Mouse (Mus musculus) neural tube, embryonic 15.5 days (tissue): ENCODE data around the gene Tsx. TPM values are rescaled to one million over a fixed set of nuclear protein-coding genes. Genes with fewer than 3 reads are reported as not detected.
"Not testable (repeated sequence)": the region's sequence is repeated elsewhere in the genome, so short reads cannot be mapped to it uniquely, and the experiment has no call there.

Experiments used
- ATAC-seq: fragments of 200-750 bp; cut with Nextera tagmentation; 2 replicates; pipeline ENCODE4 v1.8.0; 2017; ENCODE audit warnings: mild to moderate bottlenecking, moderate TSS enrichment, moderate library complexity; ENCODE audit not compliant: low FRiP score
- H3K27ac ChIP-seq: fragments of 300-500 bp; sonication (generic); replicated peaks from 2 replicates; pipeline ENCODE4 v1.5.1; 2015; ENCODE audit warnings: mild to moderate bottlenecking, inconsistent platforms
- H3K27me3 ChIP-seq: fragments of 300-500 bp; sonication (generic); replicated peaks from 2 replicates; pipeline ENCODE4 v1.6.1; 2015; ENCODE audit warnings: inconsistent platforms
- H3K36me3 ChIP-seq: fragments of 300-500 bp; sonication (generic); 2 replicates; pipeline ENCODE4 v1.6.1; 2015; ENCODE audit warnings: inconsistent platforms
- H3K4me1 ChIP-seq: fragments of 300-500 bp; sonication (generic); 2 replicates; pipeline ENCODE4 v1.6.1; 2015; ENCODE audit warnings: inconsistent platforms
- H3K4me2 ChIP-seq: fragments of 300-500 bp; sonication (generic); 2 replicates; pipeline ENCODE4 v1.6.1; 2015; ENCODE audit warnings: inconsistent platforms, mild to moderate bottlenecking, moderate library complexity
- H3K4me3 ChIP-seq: fragments of 300-500 bp; sonication (generic); replicated peaks from 2 replicates; pipeline ENCODE4 v1.5.1; 2015; ENCODE audit warnings: mild to moderate bottlenecking, inconsistent platforms
- H3K9ac ChIP-seq: fragments of 300-500 bp; sonication (generic); replicated peaks from 2 replicates; pipeline ENCODE4 v1.6.1; 2015; ENCODE audit warnings: mild to moderate bottlenecking, inconsistent platforms
- H3K9me3 ChIP-seq: fragments of 300-500 bp; sonication (generic); replicated peaks from 2 replicates; pipeline ENCODE4 v1.6.1; 2016; ENCODE audit warnings: inconsistent platforms
- WGBS: fragments of 180-500 bp; shearing (Covaris S2); methylation state at CpG from one replicate; pipeline ENCODE4 v1.1.7; 2015; ENCODE audit warnings: mixed read lengths; 5-methylcytosine and 5-hydroxymethylcytosine counted together
- polyA plus RNA-seq: library from polyadenylated mRNA; unstranded; fragments of >200 nt; fragmentation: Nextera tagmentation; extraction: Ambion mirVana; gene quantifications from 2 replicates; pipeline ENCODE4 v1.2.1, GENCODE M21; 2015

Gene Tsx
- polyA plus RNA-seq, 1 experiment from 2014 or later, result 0.26 TPM

DNA sequence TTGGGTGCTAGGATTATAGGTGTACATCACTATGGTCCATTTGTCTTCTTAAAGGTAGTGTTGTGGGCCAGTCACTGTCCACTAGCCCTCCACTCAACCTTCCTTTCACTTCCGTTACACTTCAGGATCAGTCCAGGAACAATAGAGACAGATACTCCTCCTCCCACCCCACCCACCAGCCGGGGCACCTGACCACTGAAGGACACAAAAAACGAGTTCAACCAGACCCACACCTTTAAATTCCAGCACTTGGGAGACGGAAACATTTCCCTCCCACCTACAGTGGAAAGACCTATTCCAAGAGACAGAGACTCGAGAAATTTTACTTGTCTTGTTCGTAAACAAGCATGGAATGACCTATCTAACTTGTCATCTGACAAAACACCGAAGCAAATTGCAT, 18.0 kb downstream of the Tsx start:
- ATAC-seq, result no peak
- H3K4me2 ChIP-seq, result no peak overlapping the region
- no peaks in the 10 kb centered on the region for H3K4me1 ChIP-seq
- no peak overlapping the region for H3K4me3 ChIP-seq
- H3K27ac ChIP-seq, result no peak overlapping the region
- 80% methylated on average over 7 of the region's 7 CpGs for WGBS
- no peaks in the 10 kb centered on the region for H3K36me3 ChIP-seq
- no peaks in the 10 kb centered on the region for H3K9me3 ChIP-seq
- peaks cover 29% of the 10 kb centered on the region for H3K27me3 ChIP-seq
- H3K9ac ChIP-seq, result no peak overlapping the region

DNA sequence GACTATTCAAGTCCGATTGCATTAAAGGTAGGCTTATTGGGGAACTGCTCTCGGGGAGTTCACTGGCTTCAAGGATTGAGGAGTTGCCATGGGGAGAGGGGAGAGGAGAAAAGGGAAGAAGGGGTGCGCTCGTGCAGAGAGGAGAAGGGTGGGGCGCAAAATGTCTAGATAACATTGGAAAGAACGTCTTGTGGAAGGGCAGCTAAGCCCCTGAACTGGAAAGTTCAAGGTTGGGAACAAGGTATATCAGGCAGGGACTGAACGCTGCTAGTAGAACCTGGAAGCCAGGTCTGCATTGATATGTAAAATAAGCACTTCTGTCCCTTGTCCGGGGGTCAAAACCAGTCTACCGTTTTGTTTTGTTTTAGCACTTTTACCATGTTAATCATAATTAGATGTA, 23.8 kb downstream of the Tsx start:
- no peak for ATAC-seq
- Histone ChIP-seq H3K27me3 (peaks cover 33% of the 10 kb centered on the region), H3K4me3 (no peak overlapping the region), H3K4me2 (no peak overlapping the region), H3K4me1 (no peaks in the 10 kb centered on the region), H3K9ac (no peak overlapping the region), H3K36me3 (no peaks in the 10 kb centered on the region), H3K9me3 (no peaks in the 10 kb centered on the region), H3K27ac (no peak overlapping the region)
- 23% methylated on average over 9 of the region's 9 CpGs for WGBS

DNA sequence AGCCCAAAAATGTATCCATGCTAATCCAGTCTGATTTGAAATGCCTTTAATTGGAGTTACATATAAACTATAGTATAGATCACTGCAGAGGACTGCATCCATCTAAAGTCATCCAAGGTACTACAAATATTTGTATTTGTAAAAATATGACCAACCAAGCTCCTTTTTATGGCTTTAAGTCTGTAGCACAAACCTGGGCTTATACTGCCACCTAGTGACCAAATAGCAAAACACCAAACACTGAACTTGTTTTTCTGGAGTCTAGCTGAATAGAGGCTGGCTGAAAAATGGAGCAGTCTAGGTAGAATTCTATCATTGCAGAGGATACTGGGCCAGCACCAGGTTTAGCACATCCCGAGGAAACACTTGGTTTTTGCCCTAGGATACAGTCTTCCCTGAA, 26.5 kb downstream of the Tsx start:
- WGBS, result 4% methylated on average over 1 of the region's 1 CpGs
- H3K4me2 ChIP-seq, result no peak overlapping the region
- H3K4me3 ChIP-seq, result no peak overlapping the region
- no peaks in the 10 kb centered on the region for H3K36me3 ChIP-seq
- no peaks in the 10 kb centered on the region for H3K9me3 ChIP-seq
- ATAC-seq, result no peak
- H3K9ac ChIP-seq, result no peak overlapping the region
- H3K4me1 ChIP-seq, result no peaks in the 10 kb centered on the region
- no peak overlapping the region for H3K27ac ChIP-seq
- peaks cover 42% of the 10 kb centered on the region for H3K27me3 ChIP-seq

DNA sequence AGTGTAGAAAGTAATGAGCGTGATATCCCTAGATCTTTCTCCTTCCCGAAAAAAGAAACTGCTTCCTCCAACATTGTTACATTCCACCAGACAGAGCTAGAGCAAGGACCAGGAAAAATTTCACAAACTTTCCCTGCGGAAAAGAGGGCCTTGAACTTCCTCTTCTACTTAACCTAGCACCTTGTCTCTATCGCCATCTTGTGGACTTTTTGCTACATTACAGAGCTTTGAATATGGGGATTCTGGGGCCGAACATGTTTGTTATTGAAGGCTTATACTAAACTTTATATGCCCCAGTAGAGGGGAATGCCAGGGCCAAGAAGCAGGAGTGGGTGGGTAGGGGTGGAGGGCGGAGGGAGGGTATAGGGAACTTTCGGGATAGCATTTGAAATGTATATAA, 29.5 kb downstream of the Tsx start:
- no peak overlapping the region for H3K4me2 ChIP-seq
- no peak overlapping the region for H3K4me3 ChIP-seq
- H3K9ac ChIP-seq, result no peak overlapping the region
- peaks cover 7% of the 10 kb centered on the region; the same call in 1 of the 2 replicates for H3K4me1 ChIP-seq
- ATAC-seq, result no peak
- H3K27me3 ChIP-seq, result peaks cover 41% of the 10 kb centered on the region
- no peaks in the 10 kb centered on the region for H3K9me3 ChIP-seq
- WGBS, result 39% methylated on average over 7 of the region's 7 CpGs
- H3K27ac ChIP-seq, result no peak overlapping the region
- H3K36me3 ChIP-seq, result no peaks in the 10 kb centered on the region

DNA sequence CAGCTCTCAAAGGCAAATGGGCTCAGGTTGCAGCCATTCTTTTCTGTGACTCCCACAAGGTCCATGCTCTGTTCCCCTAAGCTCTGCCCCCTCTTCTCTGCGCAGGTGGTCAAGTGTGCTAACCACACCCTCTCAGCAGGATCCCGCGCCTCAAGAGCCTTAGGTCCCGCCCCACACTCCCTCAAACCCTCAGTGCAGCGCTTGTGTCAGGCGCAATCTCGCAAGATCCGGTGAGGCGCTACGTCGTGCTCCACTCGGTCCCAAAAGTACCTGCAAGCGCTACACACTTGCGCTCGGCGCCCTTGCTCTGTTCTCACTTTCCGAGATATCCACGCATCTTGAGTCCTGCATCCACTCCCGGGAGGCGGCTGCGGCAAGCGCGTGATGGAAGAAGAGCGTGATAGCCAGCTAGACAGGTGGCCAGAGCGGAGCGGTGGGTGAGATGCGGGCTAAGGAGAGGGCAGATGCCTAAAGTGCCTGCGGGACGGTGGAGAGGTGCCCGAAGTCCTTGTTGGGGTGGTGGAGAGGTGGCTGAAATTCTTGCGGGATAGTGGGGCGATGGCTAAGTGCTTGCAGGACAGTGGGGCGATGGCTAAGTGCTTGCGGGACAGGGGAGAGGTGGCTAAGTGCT, 33.4 kb downstream of the Tsx start:
- Histone ChIP-seq H3K9ac (peak overlapping the region; percentile 34; the same call in 1 of the 2 replicates), H3K27ac (no peak overlapping the region), H3K36me3 (no peaks in the 10 kb centered on the region), H3K27me3 (peaks cover 35% of the 10 kb centered on the region), H3K4me3 (peak overlapping the region; percentile 40), H3K4me1 (peaks cover 7% of the 10 kb centered on the region; the same call in 1 of the 2 replicates), H3K9me3 (no peaks in the 10 kb centered on the region), H3K4me2 (peak overlapping the region; percentile 81)
- 8% methylated on average over 34 of the region's 34 CpGs for WGBS
- ATAC-seq, result no peak; the same call in 1 of the 2 replicates

DNA sequence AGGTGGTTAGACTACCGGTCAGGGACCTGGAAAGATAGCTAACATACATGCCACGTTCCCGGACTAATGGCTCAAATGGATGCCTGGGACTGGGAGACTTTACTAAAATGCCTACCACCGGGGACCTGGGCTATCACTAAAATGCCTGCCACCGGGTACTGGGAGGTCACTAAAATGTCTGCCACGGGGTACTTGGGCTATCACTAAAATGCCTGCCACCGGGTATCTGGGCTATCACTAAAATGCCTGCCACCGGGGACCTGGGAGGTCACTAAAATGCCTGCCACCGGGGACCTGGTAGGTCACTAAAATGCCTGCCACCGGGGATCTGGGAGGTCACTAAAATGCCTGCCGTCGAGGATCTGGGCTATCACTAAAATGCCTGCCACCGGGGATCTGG, 34.2 kb downstream of the Tsx start:
- H3K4me3 ChIP-seq, result peak overlapping the region; percentile 40
- peak overlapping the region; percentile 81 for H3K4me2 ChIP-seq
- 46% methylated on average over 10 of the region's 13 CpGs for WGBS

DNA sequence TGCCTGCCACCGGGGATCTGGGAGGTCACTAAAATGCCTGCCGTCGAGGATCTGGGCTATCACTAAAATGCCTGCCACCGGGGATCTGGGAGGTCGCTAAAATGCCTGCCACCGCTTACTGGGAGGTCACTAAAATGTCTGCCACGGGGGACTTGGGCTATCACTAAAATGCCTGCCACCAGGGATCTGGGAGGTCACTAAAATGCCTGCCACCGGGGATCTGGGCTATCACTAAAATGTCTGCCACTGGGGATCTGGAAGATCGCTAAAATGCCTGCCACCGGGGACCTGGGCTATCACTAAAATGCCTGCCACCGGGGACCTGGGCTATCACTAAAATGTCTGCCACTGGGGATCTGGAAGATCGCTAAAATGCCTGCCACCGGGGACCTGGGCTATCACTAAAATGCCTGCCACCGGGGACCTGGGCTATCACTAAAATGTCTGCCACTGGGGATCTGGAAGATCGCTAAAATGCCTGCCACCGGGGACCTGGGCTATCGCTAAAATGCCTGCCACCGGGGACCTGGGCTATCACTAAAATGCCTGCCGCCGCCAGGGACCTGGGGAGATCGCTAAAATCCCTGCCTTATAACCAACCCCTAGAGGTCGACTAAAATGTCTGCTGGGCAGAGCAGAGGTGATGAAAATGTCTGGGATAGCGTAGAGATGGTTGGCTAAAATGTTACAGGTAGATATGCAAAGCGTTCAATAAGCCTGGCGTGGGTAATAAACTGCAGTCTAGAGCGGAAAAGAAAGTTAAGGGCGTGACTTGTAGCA, 34.9 kb downstream of the Tsx start:
- not testable (repeated sequence) for H3K36me3 ChIP-seq, H3K27ac ChIP-seq, H3K4me3 ChIP-seq, H3K9me3 ChIP-seq, H3K4me1 ChIP-seq, H3K4me2 ChIP-seq, ATAC-seq, H3K9ac ChIP-seq
- WGBS, result 69% methylated on average over 19 of the region's 27 CpGs
- peaks cover 30% of the 10 kb centered on the region for H3K27me3 ChIP-seq

More for the DNA sequence above, 34.2 kb downstream of the Tsx start:
- H3K36me3 ChIP-seq, ATAC-seq, H3K9ac ChIP-seq, H3K9me3 ChIP-seq, H3K4me1 ChIP-seq, H3K27ac ChIP-seq: not testable (repeated sequence)
- H3K27me3 ChIP-seq, result peaks cover 33% of the 10 kb centered on the region

DNA sequence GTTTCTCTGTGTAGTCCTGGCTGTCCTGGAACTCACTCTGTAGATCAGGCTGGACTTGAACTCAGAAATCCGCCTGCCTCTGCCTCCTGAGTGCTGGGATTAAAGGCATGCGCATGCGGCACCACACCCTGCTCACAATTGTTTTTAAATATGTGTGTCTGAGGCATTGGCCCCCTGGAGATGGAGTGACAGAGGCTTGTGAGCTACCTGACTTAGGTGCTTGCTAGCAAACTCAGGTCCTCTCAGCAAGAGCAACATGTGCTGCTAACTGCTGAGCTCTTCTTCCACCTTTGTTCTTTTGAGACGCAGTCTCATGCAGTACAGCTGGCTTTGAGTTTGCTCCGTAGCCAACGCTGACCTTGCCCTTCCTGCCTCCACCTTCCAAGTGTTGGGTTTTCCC, 38.5 kb downstream of the Tsx start:
- Histone ChIP-seq H3K27ac (no peak overlapping the region), H3K4me1 (0 out of 2 replicates have a peak, but pooled peaks cover 2% of the 10 kb centered on the region), H3K4me3 (no peak overlapping the region), H3K36me3 (no peaks in the 10 kb centered on the region), H3K4me2 (no peak overlapping the region), H3K27me3 (peaks cover 8% of the 10 kb centered on the region), H3K9ac (no peak overlapping the region), H3K9me3 (no peaks in the 10 kb centered on the region)
- 79% methylated on average over 6 of the region's 6 CpGs for WGBS
- ATAC-seq, result no peak

DNA sequence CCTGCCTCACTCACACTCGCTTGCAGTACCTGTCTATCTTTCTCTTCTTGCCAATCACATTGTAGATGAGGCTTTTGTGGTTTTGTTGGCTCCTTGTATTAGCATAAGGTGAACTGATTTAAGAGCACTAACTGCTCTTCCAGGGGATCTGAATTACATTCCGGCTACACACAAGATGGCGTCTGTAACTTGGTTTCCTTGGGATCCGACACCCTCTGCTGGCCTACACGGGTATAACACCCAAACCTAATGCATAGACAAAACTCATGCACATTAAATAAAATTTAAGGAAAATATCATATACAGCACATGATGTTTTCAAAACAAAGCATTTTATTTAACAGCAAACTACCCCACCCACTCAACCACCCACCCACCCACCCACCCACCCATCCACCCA, 45.8 kb downstream of the Tsx start:
- ATAC-seq, result no peak
- Histone ChIP-seq H3K9me3 (no peaks in the 10 kb centered on the region), H3K4me1 (no peaks in the 10 kb centered on the region), H3K9ac (no peak overlapping the region), H3K36me3 (no peaks in the 10 kb centered on the region), H3K4me3 (no peak overlapping the region), H3K27ac (no peak overlapping the region), H3K4me2 (no peak overlapping the region), H3K27me3 (no peaks in the 10 kb centered on the region)
- 72% methylated on average over 5 of the region's 5 CpGs for WGBS

DNA sequence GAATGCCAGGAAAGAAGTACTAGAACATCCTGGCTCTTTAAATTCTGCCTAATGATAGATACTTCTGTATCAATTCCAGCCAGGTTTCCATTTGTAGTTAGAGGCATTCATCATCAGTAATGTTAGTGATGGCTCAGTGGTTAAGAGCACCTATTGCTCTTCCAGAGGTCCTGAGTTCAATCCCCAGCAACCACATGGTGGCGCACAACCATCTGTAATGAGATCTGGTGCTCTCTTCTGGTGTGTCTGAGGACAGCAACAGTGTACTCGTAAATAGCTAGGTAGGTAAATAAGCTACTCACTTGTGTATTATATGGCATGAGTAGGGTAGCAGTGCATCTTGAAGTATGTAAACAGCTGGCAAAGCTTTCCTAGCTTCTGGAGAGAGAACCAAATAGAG, 54.7 kb downstream of the Tsx start:
- Histone ChIP-seq H3K4me2 (no peak overlapping the region), H3K9ac (no peak overlapping the region), H3K27me3 (no peaks in the 10 kb centered on the region), H3K27ac (no peak overlapping the region), H3K4me3 (no peak overlapping the region), H3K4me1 (no peaks in the 10 kb centered on the region), H3K9me3 (no peaks in the 10 kb centered on the region), H3K36me3 (no peaks in the 10 kb centered on the region)
- ATAC-seq, result no peak
- 71% methylated on average over 2 of the region's 2 CpGs for WGBS

DNA sequence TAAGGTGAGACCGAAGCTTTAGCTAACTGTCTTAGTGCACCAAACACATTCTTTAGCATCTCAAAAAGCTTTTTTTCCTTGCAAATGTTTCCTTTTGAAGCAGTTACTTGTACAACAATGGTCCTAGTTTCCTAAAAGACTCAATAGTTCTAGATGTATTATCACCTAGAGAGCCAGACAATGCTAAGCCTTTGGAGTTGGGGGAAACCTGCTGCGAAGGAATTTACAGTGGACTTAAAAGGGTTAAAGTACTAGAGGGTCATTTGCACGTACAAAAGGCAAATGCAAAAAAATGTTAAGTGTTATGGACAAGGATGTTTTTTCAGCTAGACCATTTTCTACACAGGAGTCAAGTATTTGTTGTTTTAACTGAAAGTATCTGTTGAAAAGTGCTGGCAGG, 58.1 kb downstream of the Tsx start:
- WGBS, result 79% methylated on average over 3 of the region's 3 CpGs
- ATAC-seq, result no peak
- H3K4me2 ChIP-seq, result no peak overlapping the region

More for the DNA sequence above, 58.1 kb downstream of the Tsx start:
- no peaks in the 10 kb centered on the region for H3K36me3 ChIP-seq
- H3K4me1 ChIP-seq, result no peaks in the 10 kb centered on the region
- H3K9me3 ChIP-seq, result no peaks in the 10 kb centered on the region
- no peaks in the 10 kb centered on the region for H3K27me3 ChIP-seq
- no peak overlapping the region for H3K9ac ChIP-seq
- H3K27ac ChIP-seq, result no peak overlapping the region
- H3K4me3 ChIP-seq, result no peak overlapping the region
